Mouse (Mus musculus): ENCODE results near the gene Dlg1.
A peak's percentile ranks its signal among the peaks of the same experiment; 100 is the strongest.

Dlg1 gene

GRCm38 (mm10) chr16:31905331-31905730 lies 242.1 kb downstream of the Dlg1 start:
- DNase-seq (ENCODE audit: low read depth, low spot score): peak; percentile 77

GRCm38 (mm10) chr16:31905891-31906825 lies 242.9 kb downstream of the Dlg1 start:
- DNase-seq (ENCODE audit: low read depth, low spot score): peak; percentile 44

- peak; percentile 68 for DNase-seq (ENCODE audit: low read depth, low spot score)
Measured at GRCm38 (mm10) chr16:31906896-31907295, 243.7 kb downstream of the Dlg1 start.

GRCm38 (mm10) chr16:31908959-31909358 lies 245.7 kb downstream of the Dlg1 start:
- DNase-seq (ENCODE audit: low read depth, low spot score): no peak

GRCm38 (mm10) chr16:31910281-31910847 lies 247.1 kb downstream of the Dlg1 start:
- DNase-seq (ENCODE audit: low read depth, low spot score): no peak

- DNase-seq (ENCODE audit: low read depth, low spot score): no peak
Measured at GRCm38 (mm10) chr16:31917776-31918175, 254.5 kb downstream of the Dlg1 start.

GRCm38 (mm10) chr16:31918248-31918724 lies 255.0 kb downstream of the Dlg1 start:
- peak; percentile 83 for DNase-seq (ENCODE audit: low read depth, low spot score)

GRCm38 (mm10) chr16:31924368-31924767 lies 261.1 kb downstream of the Dlg1 start:
- no peak for DNase-seq (ENCODE audit: low read depth, low spot score)
